Mouse (Mus musculus): ENCODE data around the gene Evc. TPM values are rescaled to one million over a fixed set of nuclear protein-coding genes. Genes with fewer than 3 reads are reported as not detected.

Evc gene
- polyA plus RNA-seq, 1 experiment = 10.1 TPM

- peak in 1 of 2 experiments; percentile 43 for DNase-seq
- WGBS = 15% methylated on average over 7 of the region's 7 CpGs
- TF ChIP-seq POLR2A (IDR thresholded peaks at IDR 0.05; ENCODE audit: borderline replicate concordance, insufficient read depth, low read length) (no peak), CTCF (IDR thresholded peaks at IDR 0.05; ENCODE audit: borderline replicate concordance, insufficient read depth, low read depth, low read length) (peak; percentile 93)
- H3K27ac ChIP-seq (ENCODE audit: insufficient read depth, low read length) = no peak overlapping the region
- H3K4me1 ChIP-seq (ENCODE audit: control insufficient read depth, insufficient read depth, low read length) = no peaks in the 10 kb centered on the region
- no peak overlapping the region for H3K4me3 ChIP-seq (replicated peaks; ENCODE audit: insufficient read depth, low read depth, low read length)
- no peaks in the 10 kb centered on the region for H3K27me3 ChIP-seq (ENCODE audit: control insufficient read depth, insufficient read depth, low read length)
Measured at GRCm38 (mm10) chr5:37298370-37298769, 38.3 kb downstream of the Evc start.

- no peak overlapping the region for H3K27ac ChIP-seq (ENCODE audit: insufficient read depth, low read length)
- no peaks in the 10 kb centered on the region for H3K27me3 ChIP-seq (ENCODE audit: control insufficient read depth, insufficient read depth, low read length)
- H3K4me3 ChIP-seq (replicated peaks; ENCODE audit: insufficient read depth, low read depth, low read length) = no peak overlapping the region
- DNase-seq = no peak
- no peak for TF ChIP-seq POLR2A (IDR thresholded peaks at IDR 0.05; ENCODE audit: borderline replicate concordance, insufficient read depth, low read length)
- TF ChIP-seq CTCF (IDR thresholded peaks at IDR 0.05; ENCODE audit: borderline replicate concordance, insufficient read depth, low read depth, low read length) = no peak
- no peaks in the 10 kb centered on the region for H3K4me1 ChIP-seq (ENCODE audit: control insufficient read depth, insufficient read depth, low read length)
- WGBS = 15% methylated on average over 10 of the region's 10 CpGs
Measured at GRCm38 (mm10) chr5:37296717-37297116, 40.0 kb downstream of the Evc start.

DNA sequence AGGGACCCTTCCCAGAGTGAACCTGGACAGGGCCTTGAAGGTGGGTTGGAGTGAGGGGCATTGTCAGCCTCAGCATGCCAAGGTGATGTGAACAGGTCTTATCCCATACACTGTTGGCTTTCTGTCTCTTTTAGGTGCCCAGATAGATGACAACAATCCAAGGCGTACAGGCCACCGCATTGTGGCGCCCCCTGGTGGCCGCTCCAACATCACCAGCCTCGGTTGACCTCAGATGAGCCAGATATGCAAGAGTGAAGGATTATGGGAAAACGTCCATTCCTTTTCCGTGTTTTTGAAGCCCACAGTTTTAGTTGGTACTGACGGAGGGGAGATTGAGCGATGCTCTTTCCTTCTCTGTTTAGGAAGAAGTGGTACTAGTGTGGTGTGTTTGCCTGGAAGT lies 45.7 kb downstream of the Evc start:
- Histone ChIP-seq H3K4me3 (replicated peaks; ENCODE audit: insufficient read depth, low read depth, low read length) (no peak overlapping the region), H3K27ac (ENCODE audit: insufficient read depth, low read length) (no peak overlapping the region), H3K27me3 (ENCODE audit: control insufficient read depth, insufficient read depth, low read length) (no peaks in the 10 kb centered on the region), H3K4me1 (ENCODE audit: control insufficient read depth, insufficient read depth, low read length) (peaks cover 5% of the 10 kb centered on the region; the same call in 1 of the 2 replicates)
- 59% methylated on average over 9 of the region's 9 CpGs for WGBS
- DNase-seq = peak; percentile 19 to 32
- peak; percentile 72 for TF ChIP-seq CTCF (IDR thresholded peaks at IDR 0.05; ENCODE audit: borderline replicate concordance, insufficient read depth, low read depth, low read length)
- no peak for TF ChIP-seq POLR2A (IDR thresholded peaks at IDR 0.05; ENCODE audit: borderline replicate concordance, insufficient read depth, low read length)

- no peak for TF ChIP-seq POLR2A (IDR thresholded peaks at IDR 0.05; ENCODE audit: borderline replicate concordance, insufficient read depth, low read length)
- peak; percentile 82 for TF ChIP-seq CTCF (IDR thresholded peaks at IDR 0.05; ENCODE audit: borderline replicate concordance, insufficient read depth, low read depth, low read length)
- Histone ChIP-seq H3K4me1 (ENCODE audit: control insufficient read depth, insufficient read depth, low read length) (peaks cover 5% of the 10 kb centered on the region; the same call in 1 of the 2 replicates), H3K27me3 (ENCODE audit: control insufficient read depth, insufficient read depth, low read length) (no peaks in the 10 kb centered on the region), H3K4me3 (replicated peaks; ENCODE audit: insufficient read depth, low read depth, low read length) (no peak overlapping the region), H3K27ac (ENCODE audit: insufficient read depth, low read length) (no peak overlapping the region)
- DNase-seq = peak; percentile 42 to 50
- 28% methylated on average over 3 of the region's 3 CpGs for WGBS
Measured at GRCm38 (mm10) chr5:37289236-37289635, 47.5 kb downstream of the Evc start.

DNA sequence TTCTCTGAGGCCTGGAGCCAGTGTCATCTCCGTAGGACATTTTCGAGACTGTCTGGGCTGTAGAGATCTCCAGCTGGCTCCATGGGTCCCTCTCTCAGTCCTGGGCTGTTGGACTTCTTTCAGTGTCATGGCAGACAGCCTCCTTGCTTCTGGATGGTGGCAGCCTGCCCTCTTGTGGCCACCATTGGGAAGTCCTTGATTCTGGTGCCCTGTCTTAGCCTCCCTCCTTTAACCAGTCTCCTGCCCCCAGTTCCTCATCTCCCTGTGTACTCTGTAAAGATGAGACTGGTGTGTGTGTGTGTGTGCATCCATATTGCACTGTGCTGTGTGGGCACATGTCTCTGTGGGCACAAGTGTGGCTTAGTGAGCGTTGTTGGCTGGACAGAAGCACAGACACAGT lies 48.3 kb downstream of the Evc start:
- WGBS = 31% methylated on average over 3 of the region's 3 CpGs
- H3K4me3 ChIP-seq (replicated peaks; ENCODE audit: insufficient read depth, low read depth, low read length) = no peak overlapping the region
- peak; percentile 71 to 75 for DNase-seq
- no peak for TF ChIP-seq POLR2A (IDR thresholded peaks at IDR 0.05; ENCODE audit: borderline replicate concordance, insufficient read depth, low read length)
- TF ChIP-seq CTCF (IDR thresholded peaks at IDR 0.05; ENCODE audit: borderline replicate concordance, insufficient read depth, low read depth, low read length) = peak; percentile 91
- no peak overlapping the region for H3K27ac ChIP-seq (ENCODE audit: insufficient read depth, low read length)
- peaks cover 5% of the 10 kb centered on the region; the same call in 1 of the 2 replicates for H3K4me1 ChIP-seq (ENCODE audit: control insufficient read depth, insufficient read depth, low read length)
- H3K27me3 ChIP-seq (ENCODE audit: control insufficient read depth, insufficient read depth, low read length) = no peaks in the 10 kb centered on the region

GRCm38 (mm10) chr5:37281021-37281420 lies 55.7 kb downstream of the Evc start:
- WGBS = 75% methylated on average over 11 of the region's 11 CpGs
- TF ChIP-seq CTCF (IDR thresholded peaks at IDR 0.05; ENCODE audit: borderline replicate concordance, insufficient read depth, low read depth, low read length) (no peak), POLR2A (IDR thresholded peaks at IDR 0.05; ENCODE audit: borderline replicate concordance, insufficient read depth, low read length) (no peak)
- Histone ChIP-seq H3K27ac (ENCODE audit: insufficient read depth, low read length) (no peak overlapping the region), H3K4me1 (ENCODE audit: control insufficient read depth, insufficient read depth, low read length) (no peaks in the 10 kb centered on the region), H3K27me3 (ENCODE audit: control insufficient read depth, insufficient read depth, low read length) (no peaks in the 10 kb centered on the region), H3K4me3 (replicated peaks; ENCODE audit: insufficient read depth, low read depth, low read length) (no peak overlapping the region)
- DNase-seq = no peak

DNA sequence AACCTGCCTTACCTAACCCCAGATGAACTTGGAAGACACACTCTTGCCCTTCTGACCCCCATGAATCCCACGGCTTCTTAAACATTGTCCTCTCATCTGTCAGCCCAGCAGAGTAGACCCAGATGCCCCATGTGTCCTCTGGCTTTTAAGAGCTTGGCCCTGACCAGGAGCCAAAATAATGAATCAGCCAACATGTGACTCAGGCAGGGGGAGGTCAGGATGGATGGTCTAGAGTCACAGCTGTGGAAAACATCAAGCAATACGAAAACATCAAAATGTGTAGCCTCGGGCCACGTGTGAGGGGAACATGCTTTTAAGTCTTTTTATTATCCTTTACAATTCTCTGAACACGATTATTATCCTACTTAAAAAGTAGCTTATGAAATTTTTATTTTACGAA lies 72.9 kb downstream of the Evc start:
- H3K4me3 ChIP-seq (replicated peaks; ENCODE audit: insufficient read depth, low read depth, low read length) = no peak overlapping the region
- no peak for TF ChIP-seq CTCF (IDR thresholded peaks at IDR 0.05; ENCODE audit: borderline replicate concordance, insufficient read depth, low read depth, low read length)
- no peak for TF ChIP-seq POLR2A (IDR thresholded peaks at IDR 0.05; ENCODE audit: borderline replicate concordance, insufficient read depth, low read length)
- peaks cover 30% of the 10 kb centered on the region for H3K4me1 ChIP-seq (ENCODE audit: control insufficient read depth, insufficient read depth, low read length)
- no peak for DNase-seq
- 65% methylated on average over 6 of the region's 6 CpGs for WGBS
- no peak overlapping the region for H3K27ac ChIP-seq (ENCODE audit: insufficient read depth, low read length)
- no peaks in the 10 kb centered on the region for H3K27me3 ChIP-seq (ENCODE audit: control insufficient read depth, insufficient read depth, low read length)

GRCm38 (mm10) chr5:37261734-37262133 lies 75.0 kb downstream of the Evc start:
- Histone ChIP-seq H3K27ac (ENCODE audit: insufficient read depth, low read length) (no peak overlapping the region), H3K4me3 (replicated peaks; ENCODE audit: insufficient read depth, low read depth, low read length) (no peak overlapping the region), H3K27me3 (ENCODE audit: control insufficient read depth, insufficient read depth, low read length) (no peaks in the 10 kb centered on the region), H3K4me1 (ENCODE audit: control insufficient read depth, insufficient read depth, low read length) (peaks cover 39% of the 10 kb centered on the region)
- DNase-seq = no peak
- TF ChIP-seq POLR2A (IDR thresholded peaks at IDR 0.05; ENCODE audit: borderline replicate concordance, insufficient read depth, low read length) (no peak), CTCF (IDR thresholded peaks at IDR 0.05; ENCODE audit: borderline replicate concordance, insufficient read depth, low read depth, low read length) (no peak)
- 34% methylated on average over 5 of the region's 5 CpGs for WGBS
